Mouse (Mus musculus) myocyte (in vitro differentiated cells): ENCODE results near the gene Gm45799.

Source experiments
- POLR2A ChIP-seq: IDR thresholded peaks from one replicate; pipeline ENCODE4 v1.6.1; 2011; ENCODE audit warnings: low read depth, mild to moderate bottlenecking, control low read depth, moderate library complexity; ENCODE audit not compliant: insufficient read length
- USF1 ChIP-seq: IDR thresholded peaks from one replicate; pipeline ENCODE4 v1.6.1; 2011; ENCODE audit warnings: low read depth, mild to moderate bottlenecking, control low read depth, moderate library complexity

DNA sequence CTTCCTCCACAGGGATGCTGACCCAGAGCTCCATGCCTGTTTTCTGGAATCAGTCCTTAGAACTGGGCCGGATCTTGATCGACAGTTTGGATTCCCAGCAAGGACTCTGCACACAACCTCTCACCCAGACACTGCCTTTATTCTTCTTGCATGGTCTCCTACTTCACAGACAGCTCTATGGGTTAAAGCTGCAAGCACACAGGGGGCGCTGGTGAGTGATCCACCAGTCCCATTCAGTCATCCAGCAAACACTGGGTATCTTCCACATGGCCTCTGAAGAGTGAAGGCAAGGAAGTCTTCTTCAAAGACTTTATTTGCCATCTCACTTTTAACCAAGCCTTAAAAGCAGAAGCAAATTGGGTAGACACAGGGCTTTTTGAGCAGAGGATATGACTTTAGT, 75.0 kb downstream of the Gm45799 start:
- TF ChIP-seq POLR2A: no peak
- TF ChIP-seq USF1: no peak
